Mouse (Mus musculus) liver, embryonic 13.5 days (tissue): ENCODE results near the gene Spata21. TPM values are rescaled to one million over a fixed set of nuclear protein-coding genes. Genes with fewer than 3 reads are reported as not detected.
"Not testable (repeated sequence)": the region's sequence is repeated elsewhere in the genome, so short reads cannot be mapped to it uniquely, and the experiment has no call there.

ENCODE experiments used
- ATAC-seq: fragments of 200-750 bp; cut with Nextera tagmentation; 2 replicates; pipeline ENCODE4 v1.8.0; 2017; ENCODE audit warnings: low read depth, mild to moderate bottlenecking, moderate number of reproducible peaks, moderate library complexity
- DNase-seq: peaks from one replicate; pipeline ENCODE4 v3.0.0; 2022
- H3K27ac ChIP-seq: fragments of 300-500 bp; sonication (generic); 2 replicates; pipeline ENCODE4 v1.5.1; 2015; ENCODE audit warnings: moderate library complexity, mild to moderate bottlenecking, inconsistent platforms
- H3K27me3 ChIP-seq: fragments of 300-500 bp; sonication (generic); 2 replicates; pipeline ENCODE4 v1.6.1; 2015; ENCODE audit warnings: mild to moderate bottlenecking, inconsistent platforms
- H3K36me3 ChIP-seq: fragments of 300-500 bp; sonication (generic); 2 replicates; pipeline ENCODE4 v1.6.1; 2015; ENCODE audit warnings: mild to moderate bottlenecking, inconsistent platforms
- H3K4me1 ChIP-seq: fragments of 300-500 bp; sonication (generic); replicated peaks from 2 replicates; pipeline ENCODE4 v1.6.1; 2015; ENCODE audit warnings: inconsistent platforms
- H3K4me2 ChIP-seq: fragments of 300-500 bp; sonication (generic); 2 replicates; pipeline ENCODE4 v1.6.1; 2015; ENCODE audit warnings: inconsistent platforms, mild to moderate bottlenecking, moderate library complexity
- H3K4me3 ChIP-seq: fragments of 300-500 bp; sonication (generic); replicated peaks from 2 replicates; pipeline ENCODE4 v1.5.1; 2015; ENCODE audit warnings: mild to moderate bottlenecking, inconsistent platforms
- H3K9ac ChIP-seq: fragments of 300-500 bp; sonication (generic); 2 replicates; pipeline ENCODE4 v1.6.1; 2015; ENCODE audit warnings: mild to moderate bottlenecking, inconsistent platforms
- H3K9me3 ChIP-seq: fragments of 300-500 bp; sonication (generic); replicated peaks from 2 replicates; pipeline ENCODE4 v1.6.1; 2016; ENCODE audit warnings: inconsistent platforms
- WGBS: fragments of 180-500 bp; shearing (Covaris S2); methylation state at CpG from one replicate; pipeline ENCODE4 v1.1.7; 2015; ENCODE audit not compliant: insufficient replicate concordance; 5-methylcytosine and 5-hydroxymethylcytosine counted together
- polyA plus RNA-seq: library from polyadenylated mRNA; unstranded; fragments of >200 nt; fragmentation: Nextera tagmentation; extraction: Ambion mirVana; gene quantifications from 2 replicates; pipeline ENCODE4 v1.2.1, GENCODE M21; 2015

The Spata21 gene
- polyA plus RNA-seq, 1 experiment from 2014 or later, result not detected

DNA sequence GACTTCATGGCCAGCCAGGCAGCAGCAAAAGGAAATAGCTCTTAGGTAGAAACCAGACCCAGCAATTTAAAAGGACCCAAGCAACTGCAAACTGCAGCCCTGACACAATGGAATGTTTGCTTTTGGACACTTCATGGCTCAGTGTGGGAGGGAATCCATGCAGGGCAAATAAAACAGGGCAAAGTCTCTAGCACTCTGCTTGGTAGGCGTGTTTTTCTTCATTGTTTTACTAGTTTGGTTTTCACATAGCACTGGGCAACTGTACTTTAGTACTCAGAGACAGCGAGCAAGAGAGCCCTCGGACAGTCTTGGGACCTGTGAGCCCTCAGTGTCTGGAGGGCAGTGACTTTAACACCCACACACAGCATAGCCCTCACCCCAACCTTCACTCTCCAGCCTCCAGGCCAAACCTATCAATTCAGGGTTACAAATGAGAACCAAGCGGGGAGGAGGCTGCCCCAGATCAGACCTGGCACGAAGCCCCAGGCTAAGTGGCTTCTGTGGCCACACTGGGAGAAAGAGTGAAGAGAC is 43.5 kb downstream of the Spata21 start:
- Histone ChIP-seq H3K36me3 (peaks cover 14% of the 10 kb centered on the region; the same call in 1 of the 2 replicates), H3K9me3 (no peaks in the 10 kb centered on the region), H3K4me3 (no peak overlapping the region), H3K27me3 (no peaks in the 10 kb centered on the region), H3K27ac (peak overlapping the region; percentile 82), H3K4me1 (peaks cover 73% of the 10 kb centered on the region), H3K9ac (no peak overlapping the region), H3K4me2 (peak overlapping the region; percentile 46)
- ATAC-seq (peak; percentile 66), DNase-seq (no peak)
- 72% methylated on average over 5 of the region's 5 CpGs for WGBS

- WGBS, result 70% methylated on average over 8 of the region's 8 CpGs
- no peak for DNase-seq
- Histone ChIP-seq H3K4me2 (peak overlapping the region; percentile 28), H3K9ac (peak overlapping the region; percentile 10; the same call in 1 of the 2 replicates), H3K9me3 (no peaks in the 10 kb centered on the region), H3K4me3 (no peak overlapping the region), H3K36me3 (peaks cover 14% of the 10 kb centered on the region; the same call in 1 of the 2 replicates), H3K27ac (peak overlapping the region; percentile 82), H3K27me3 (no peaks in the 10 kb centered on the region), H3K4me1 (peaks cover 77% of the 10 kb centered on the region)
- ATAC-seq, result no peak
These were observed 44.1 kb downstream of the Spata21 start for GRCm38 (mm10) chr4:141132191-141132590.

DNA sequence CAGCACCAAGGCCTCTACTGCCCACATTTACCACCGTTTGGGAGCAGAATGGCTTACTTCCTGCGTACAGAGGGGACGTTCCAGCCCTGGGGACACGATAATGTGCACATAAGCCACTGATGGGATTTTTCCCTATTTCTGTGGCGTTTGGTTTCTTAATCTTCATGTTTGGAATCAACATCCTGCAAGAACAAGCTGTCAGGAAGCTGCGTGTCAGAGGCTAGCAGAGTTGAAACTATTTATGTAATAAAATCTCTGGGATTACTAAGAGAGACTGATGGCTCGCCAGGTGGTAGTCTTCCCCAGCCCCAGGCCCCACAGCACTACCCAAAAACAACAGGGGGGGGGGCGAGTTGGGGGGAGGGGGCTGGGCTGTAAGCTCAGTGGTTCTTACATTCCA is 45.1 kb downstream of the Spata21 start:
- 63% methylated on average over 8 of the region's 8 CpGs for WGBS

GRCm38 (mm10) chr4:141134031-141134441 is 45.9 kb downstream of the Spata21 start:
- no peak for ATAC-seq
- peaks cover 14% of the 10 kb centered on the region; the same call in 1 of the 2 replicates for H3K36me3 ChIP-seq
- no peak for DNase-seq
- H3K27me3 ChIP-seq, result no peaks in the 10 kb centered on the region
- H3K4me1 ChIP-seq, result peaks cover 91% of the 10 kb centered on the region
- H3K9ac ChIP-seq, result peak overlapping the region; percentile 7; the same call in 1 of the 2 replicates
- H3K9me3 ChIP-seq, result no peaks in the 10 kb centered on the region
- WGBS, result 71% methylated on average over 8 of the region's 8 CpGs
- peak overlapping the region; percentile 22 for H3K4me3 ChIP-seq
- H3K4me2 ChIP-seq, result peak overlapping the region; percentile 47
- peak overlapping the region; percentile 72 for H3K27ac ChIP-seq

More for the DNA sequence above, 45.1 kb downstream of the Spata21 start:
- peak overlapping the region; percentile 82 for H3K27ac ChIP-seq
- H3K36me3 ChIP-seq, result peaks cover 14% of the 10 kb centered on the region; the same call in 1 of the 2 replicates
- DNase-seq (no peak), ATAC-seq (no peak)
- H3K9ac ChIP-seq, result 0 out of 2 replicates have a peak overlapping the region, but pooled peaks have one; percentile 13
- H3K9me3 ChIP-seq, result no peaks in the 10 kb centered on the region
- peaks cover 86% of the 10 kb centered on the region for H3K4me1 ChIP-seq
- H3K4me3 ChIP-seq, result no peak overlapping the region; the same call in 1 of the 2 replicates
- H3K4me2 ChIP-seq, result peak overlapping the region; percentile 21; the same call in 1 of the 2 replicates
- no peaks in the 10 kb centered on the region for H3K27me3 ChIP-seq

DNA sequence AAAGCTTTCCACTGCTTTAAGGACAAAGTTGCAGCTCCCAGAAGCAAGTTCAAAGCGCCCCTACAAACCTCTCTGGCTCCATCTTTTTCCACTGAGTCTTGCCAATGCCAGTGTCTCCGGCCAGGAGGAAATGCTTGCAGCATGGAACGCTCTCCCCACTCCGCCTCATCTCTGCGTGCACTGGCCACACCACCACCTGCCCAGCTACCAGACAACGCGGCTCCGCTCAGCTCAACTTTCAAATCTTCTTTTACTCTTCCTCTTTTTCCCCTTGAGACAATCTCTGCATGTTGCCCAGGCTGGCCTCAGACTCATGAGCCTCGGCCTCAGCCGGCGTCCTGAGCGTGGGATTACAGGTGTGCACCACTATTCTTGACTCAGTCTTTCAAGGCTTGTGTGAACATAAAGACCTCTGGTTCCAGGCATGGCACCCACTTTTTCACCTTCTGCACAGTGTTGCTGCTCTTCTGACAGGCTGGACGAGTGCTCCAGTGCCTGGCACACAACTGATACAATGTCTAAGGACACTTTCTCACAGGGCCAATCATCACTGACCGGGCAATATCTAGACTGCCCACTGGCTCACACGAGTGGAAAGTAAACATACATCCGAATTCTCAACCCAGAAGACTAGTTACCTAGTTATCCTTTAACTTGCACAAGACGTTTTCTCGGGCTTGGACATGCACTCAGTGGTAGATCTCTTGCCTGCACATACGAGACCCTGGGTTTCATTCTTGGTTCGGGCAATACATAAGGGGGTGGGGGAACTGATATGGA is 46.8 kb downstream of the Spata21 start:
- Histone ChIP-seq H3K4me1 (peaks cover 83% of the 10 kb centered on the region), H3K4me3 (peak overlapping the region; percentile 18)
- WGBS, result 67% methylated on average over 20 of the region's 20 CpGs

DNA sequence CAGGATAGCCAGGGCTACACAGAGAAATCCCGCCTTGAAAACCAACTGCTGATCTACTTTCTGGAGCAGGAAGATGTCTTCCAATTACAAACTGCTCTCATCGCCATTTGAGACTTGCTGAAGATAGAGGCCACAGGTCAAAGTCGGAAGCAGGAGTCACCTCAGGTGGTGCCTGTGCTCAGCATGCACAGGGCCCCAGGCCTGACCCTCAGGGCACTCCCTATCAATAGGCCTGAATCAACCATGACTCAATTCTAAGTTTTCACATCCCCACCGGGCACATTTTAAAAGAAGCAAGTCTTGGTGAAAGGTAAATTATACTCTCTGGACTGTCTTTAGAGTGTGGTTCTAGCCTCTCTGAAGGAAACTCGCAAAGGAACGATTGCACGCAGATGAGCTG is 48.0 kb downstream of the Spata21 start:
- H3K4me1 ChIP-seq, result peaks cover 73% of the 10 kb centered on the region
- DNase-seq, result no peak

More for the DNA sequence above, 46.8 kb downstream of the Spata21 start:
- Histone ChIP-seq H3K27me3 (no peaks in the 10 kb centered on the region), H3K36me3 (peaks cover 14% of the 10 kb centered on the region; the same call in 1 of the 2 replicates), H3K4me2 (peak overlapping the region; percentile 47), H3K9ac (peak overlapping the region; percentile 39; the same call in 1 of the 2 replicates), H3K9me3 (no peaks in the 10 kb centered on the region), H3K27ac (peak overlapping the region; percentile 72)
- DNase-seq, result no peak
- no peak for ATAC-seq

DNA sequence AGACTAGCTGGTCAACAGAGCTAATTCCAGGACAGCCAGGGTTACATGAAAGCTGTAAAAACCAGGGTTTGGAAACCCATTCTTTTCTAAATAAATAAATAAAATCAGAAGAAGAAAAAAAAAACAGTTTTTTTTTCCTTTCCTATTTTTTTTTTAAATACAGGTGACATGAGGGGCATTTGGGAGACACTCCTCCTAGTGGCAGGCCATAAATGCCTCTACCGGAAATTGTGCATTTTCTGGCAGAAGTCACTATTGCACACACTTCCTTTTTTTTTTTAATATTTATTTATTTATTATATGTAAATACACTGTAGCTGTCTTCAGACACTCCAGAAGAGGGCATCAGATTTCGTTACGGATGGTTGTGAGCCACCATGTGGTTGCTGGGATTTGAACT is 49.6 kb downstream of the Spata21 start:
- Histone ChIP-seq H3K4me1 (peaks cover 62% of the 10 kb centered on the region), H3K4me2 (peak overlapping the region; percentile 97), H3K4me3 (peak overlapping the region; percentile 95), H3K9ac (peak overlapping the region; percentile 34; the same call in 1 of the 2 replicates), H3K27ac (peak overlapping the region; percentile 9; the same call in 1 of the 2 replicates)
- WGBS, result 56% methylated on average over 3 of the region's 3 CpGs
- not testable (repeated sequence) for H3K9me3 ChIP-seq, H3K36me3 ChIP-seq, H3K27me3 ChIP-seq, ATAC-seq, DNase-seq

More for the DNA sequence above, 48.0 kb downstream of the Spata21 start:
- H3K4me3 ChIP-seq, result no peak overlapping the region
- peak overlapping the region; percentile 43; the same call in 1 of the 2 replicates for H3K27ac ChIP-seq
- peak overlapping the region; percentile 23; the same call in 1 of the 2 replicates for H3K9ac ChIP-seq
- no peaks in the 10 kb centered on the region for H3K9me3 ChIP-seq
- WGBS, result 79% methylated on average over 7 of the region's 7 CpGs
- 0 out of 2 replicates have a peak overlapping the region, but pooled peaks have one; percentile 97 for H3K4me2 ChIP-seq
- ATAC-seq, result no peak
- peaks cover 12% of the 10 kb centered on the region; the same call in 1 of the 2 replicates for H3K36me3 ChIP-seq
- H3K27me3 ChIP-seq, result no peaks in the 10 kb centered on the region

DNA sequence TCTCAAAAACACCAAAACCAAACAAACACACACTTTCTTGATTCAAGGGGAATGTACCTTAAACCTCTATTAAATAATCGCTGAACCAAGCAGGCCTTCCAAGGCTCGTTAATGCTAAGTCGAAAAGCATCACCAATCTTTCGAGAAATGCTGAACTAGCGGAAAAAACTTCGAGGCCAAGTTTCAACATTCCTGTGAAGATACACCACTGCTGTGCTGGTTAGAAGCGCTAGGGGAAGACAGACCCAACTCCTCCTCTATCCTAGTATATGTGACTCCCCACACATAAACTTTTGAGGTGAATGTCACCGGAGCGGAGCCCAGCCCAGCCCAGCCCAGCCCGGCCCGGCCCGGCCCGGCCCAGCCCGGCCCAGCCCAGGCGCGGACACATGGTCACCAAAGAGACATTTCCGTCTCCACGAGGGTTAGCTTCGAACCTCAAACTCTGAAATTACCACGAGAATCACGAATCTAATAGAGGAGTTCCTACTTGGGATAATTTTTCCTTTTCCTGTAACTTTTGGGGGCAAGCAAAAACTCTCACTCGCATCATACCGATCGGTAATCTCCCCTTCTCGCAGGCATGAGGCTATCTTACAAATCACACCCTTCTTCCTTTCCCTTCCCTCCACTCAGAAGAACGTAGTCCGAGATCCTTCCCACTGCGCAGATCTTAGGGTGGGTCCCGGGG is 50.4 kb downstream of the Spata21 start:
- Histone ChIP-seq H3K4me1 (peaks cover 54% of the 10 kb centered on the region), H3K9me3 (no peaks in the 10 kb centered on the region), H3K4me3 (peak overlapping the region; percentile 95), H3K9ac (peak overlapping the region; percentile 93), H3K27ac (peak overlapping the region; percentile 92), H3K4me2 (peak overlapping the region; percentile 97), H3K27me3 (no peaks in the 10 kb centered on the region), H3K36me3 (peaks cover 8% of the 10 kb centered on the region; the same call in 1 of the 2 replicates)
- 1% methylated on average over 29 of the region's 29 CpGs for WGBS
- peak; percentile 35 for ATAC-seq
- peak; percentile 28 for DNase-seq

DNA sequence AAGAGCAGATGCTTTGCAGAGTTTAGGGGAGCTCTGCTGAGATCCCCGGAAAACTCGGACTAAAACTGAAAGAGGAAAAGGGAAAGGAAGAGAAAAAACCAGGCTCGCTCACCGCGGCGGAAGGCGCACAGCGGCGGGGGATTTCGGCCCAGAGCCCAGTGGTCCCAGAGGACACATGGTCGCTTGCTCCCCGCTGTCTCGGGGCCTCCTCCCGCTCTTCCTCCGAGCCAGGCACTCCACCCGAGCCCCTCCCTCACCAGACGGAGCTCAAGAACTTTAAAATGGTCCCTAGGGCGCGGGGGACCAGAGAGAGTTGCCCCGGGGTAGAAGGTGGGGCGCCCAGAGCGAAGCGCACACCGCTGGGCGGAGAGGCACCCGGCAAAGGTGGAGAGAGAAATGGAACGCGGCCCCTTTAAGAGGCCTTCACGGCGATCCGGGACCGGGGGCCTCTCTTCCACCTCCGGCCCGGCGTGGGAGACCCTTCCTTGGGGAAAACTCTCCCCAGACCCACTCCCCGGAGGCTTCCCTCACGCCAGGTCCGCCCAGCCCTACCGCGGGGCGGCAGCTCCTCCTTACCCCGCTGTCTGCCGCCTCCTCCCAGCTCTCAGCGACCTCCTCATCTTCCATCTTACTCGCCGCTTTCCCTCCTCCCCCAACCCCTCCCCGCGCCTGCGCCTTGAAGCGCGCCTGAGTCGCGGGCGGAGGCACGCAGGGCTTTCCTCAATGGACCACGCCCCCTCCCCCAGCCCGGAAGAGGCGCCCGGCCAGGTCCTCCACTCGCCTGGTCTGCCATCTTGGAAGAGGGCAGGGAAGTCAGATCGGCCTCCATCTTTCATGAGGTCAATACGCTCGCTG is 51.2 kb downstream of the Spata21 start, which contains the start of gene Szrd1:
Gene Szrd1 (minus strand): TSS at position 660 of the 855 bp plus-strand sequence.
- no peaks in the 10 kb centered on the region for H3K9me3 ChIP-seq
- peak within 1 kb of the TSS; percentile 92 for H3K27ac ChIP-seq
- H3K4me1 ChIP-seq, result peaks cover 49% of the 10 kb centered on the region
- peak within 1 kb of the TSS; percentile 93 for H3K9ac ChIP-seq
- H3K4me3 ChIP-seq, result peak within 1 kb of the TSS; percentile 95
- H3K36me3 ChIP-seq, result peaks cover 6% of the 10 kb centered on the region; the same call in 1 of the 2 replicates
- peak; percentile 94 for ATAC-seq
- peak within 1 kb of the TSS; percentile 97 for H3K4me2 ChIP-seq
- no peaks in the 10 kb centered on the region for H3K27me3 ChIP-seq
- DNase-seq, result peak; percentile 99
- under 1% methylated on average over 63 of the region's 63 CpGs for WGBS

DNA sequence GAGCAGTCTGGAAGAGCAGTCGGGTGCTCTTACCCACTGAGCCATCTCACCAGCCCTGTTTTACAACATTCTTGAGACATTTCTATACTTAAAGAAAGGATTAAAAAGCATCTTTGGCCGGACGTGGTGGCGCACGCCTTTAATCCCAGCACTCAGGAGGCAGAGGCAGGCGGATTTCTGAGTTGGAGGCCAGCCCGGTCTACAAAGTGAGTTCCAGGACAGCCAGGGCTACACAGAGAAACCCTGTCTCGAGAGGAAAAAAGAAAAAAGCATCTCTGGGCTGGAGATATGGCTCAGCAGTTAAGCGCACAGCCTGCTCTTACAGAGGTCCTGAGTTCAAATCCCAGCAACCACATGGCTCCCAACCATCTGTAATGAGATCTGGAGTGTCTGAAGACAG is 52.2 kb downstream of the Spata21 start:
- not testable (repeated sequence) for ATAC-seq

More for the DNA sequence above, 52.2 kb downstream of the Spata21 start:
- not testable (repeated sequence) for H3K9me3 ChIP-seq, DNase-seq, H3K36me3 ChIP-seq, H3K4me3 ChIP-seq, H3K9ac ChIP-seq, H3K27me3 ChIP-seq, H3K27ac ChIP-seq
- Histone ChIP-seq H3K4me1 (peaks cover 44% of the 10 kb centered on the region), H3K4me2 (peak overlapping the region; percentile 97; the same call in 1 of the 2 replicates)
- 86% methylated on average over 9 of the region's 9 CpGs for WGBS
